8 mouse cellular contexts compared by ENCODE assay signal in genomic region chr5:139423026-139423865, GRCm38 (mm10). TPM values are rescaled to one million over a fixed set of nuclear protein-coding genes. Genes with fewer than 3 reads are reported as not detected.
DNase-seq lines count a peak whose midpoint lies in the region; ATAC-seq and TF ChIP-seq lines count a peak whose summit lies in the region.

TSS of gene Gper1 (plus strand) at chr5:139423151.

- peak within 1 kb of the TSS; percentile 22 for H3K9ac ChIP-seq in forebrain, embryonic 15.5 days (replicated peaks)

- no peak; the same call in 1 of the 2 replicates for ATAC-seq in forebrain, embryonic 15.5 days (replicated peaks)

- no peaks in the 10 kb centered on the region for H3K36me3 ChIP-seq in forebrain, embryonic 15.5 days

- H3K4me3 ChIP-seq in brown adipose tissue, adult 24 weeks (ENCODE audit: insufficient read depth, low read depth, low read length): peak within 1 kb of the TSS; percentile 39
- peak within 1 kb of the TSS; percentile 31 for H3K4me3 ChIP-seq in forebrain, embryonic 15.5 days
- H3K4me3 ChIP-seq in olfactory bulb, adult 2 months (ENCODE audit: insufficient read depth, low read depth, low read length): peak within 1 kb of the TSS; percentile 12; the same call in 1 of the 2 replicates

- no peaks in the 10 kb centered on the region for H3K9me3 ChIP-seq in forebrain, embryonic 15.5 days

- peak; percentile 60 to 83 for DNase-seq in left cerebral cortex, postnatal 10 days (ENCODE audit: extremely low spot score in 1 of 2, low spot score in 2 of 2)
- no peak for DNase-seq in left cerebral cortex, adult 8-10 months (ENCODE audit: low spot score in 2 of 2)
- DNase-seq in kidney, postnatal 14 days: peak; percentile 58
- DNase-seq in T-cell, adult 2 months (ENCODE audit: low spot score): no peak
- no peak for DNase-seq in layer of hippocampus, adult 9-10 months (ENCODE audit: low spot score)

- 28% methylated on average over 21 of the region's 21 CpGs for WGBS in forebrain, embryonic 15.5 days
- WGBS in olfactory bulb, adult 2 months: 62% methylated on average over 21 of the region's 21 CpGs

- no peaks in the 10 kb centered on the region for H3K4me1 ChIP-seq in brown adipose tissue, adult 24 weeks (ENCODE audit: control insufficient read depth, insufficient read depth, insufficient read length, low read length)
- H3K4me1 ChIP-seq in forebrain, embryonic 15.5 days: peaks cover 48% of the 10 kb centered on the region
- H3K4me1 ChIP-seq in olfactory bulb, adult 2 months (ENCODE audit: control insufficient read depth, insufficient read depth, low read length): peaks cover 23% of the 10 kb centered on the region

- no peak for TF ChIP-seq CTCF in olfactory bulb, adult 2 months (IDR thresholded peaks at IDR 0.05; ENCODE audit: insufficient read depth, low read depth, low read length)

- TF ChIP-seq POLR2A in olfactory bulb, adult 2 months (IDR thresholded peaks at IDR 0.05; ENCODE audit: insufficient read depth, low read depth, low read length): no peak

- H3K4me2 ChIP-seq in forebrain, embryonic 15.5 days (replicated peaks): peak within 1 kb of the TSS; percentile 40

- intact Hi-C loops in left cerebral cortex, postnatal 10 days (cut with DNase I): no loop called here

- H3K27ac ChIP-seq in brown adipose tissue, adult 24 weeks (replicated peaks; ENCODE audit: low read depth, low read length): 0 out of 2 replicates have a peak within 1 kb of the TSS, but pooled peaks have one; percentile 12
- H3K27ac ChIP-seq in forebrain, embryonic 15.5 days (replicated peaks): peak within 1 kb of the TSS; percentile 66
- no peak within 1 kb of the TSS for H3K27ac ChIP-seq in olfactory bulb, adult 2 months (ENCODE audit: insufficient read depth, low read depth, low read length)

- H3K27me3 ChIP-seq in forebrain, embryonic 15.5 days: no peaks in the 10 kb centered on the region

RNA-seq across cellular contexts. Expression of gene Gper1, which starts in this region (rescaled TPM):
- total RNA-seq in left cerebral cortex, postnatal 10 days (2021): 1 to 10 TPM; 2.9 to 3.3 TPM
- 1 to 10 TPM; 2.5 to 3.7 (median 3.3) TPM for total RNA-seq in left cerebral cortex, adult 8-10 months (2022)
- polyA plus RNA-seq in brown adipose tissue, adult 24 weeks (2012; ENCODE audit: insufficient read depth, insufficient read length, missing spikeins): 1.8 TPM in 1 of 2 replicates, not detected in the other
- 7.3 and 8.2 TPM in 2 replicates for polyA plus RNA-seq in forebrain, embryonic 15.5 days (2015; fragmentation: Nextera tagmentation; extraction: Ambion mirVana)
- polyA plus RNA-seq in olfactory bulb, adult 2 months (2012; ENCODE audit: insufficient read depth, insufficient read length, low replicate concordance, missing spikeins): not detected in 2 replicates

Comparison
In these comparisons a context has a peak if more than half of its experiments do, and no peak if none do; other contexts are left out.
1. DNase-seq: peak in left cerebral cortex, postnatal 10 days (2 of 2) and kidney, postnatal 14 days (single experiment); none in left cerebral cortex, adult 8-10 months (0 of 2), T-cell, adult 2 months (single experiment) and layer of hippocampus, adult 9-10 months (single experiment).
2. Peak in every context shown above with its lines, with median percentiles within 50 percentile points of each other: H3K4me3 ChIP-seq.